Mouse (Mus musculus): ENCODE data around the gene Hlcs.

DNA sequence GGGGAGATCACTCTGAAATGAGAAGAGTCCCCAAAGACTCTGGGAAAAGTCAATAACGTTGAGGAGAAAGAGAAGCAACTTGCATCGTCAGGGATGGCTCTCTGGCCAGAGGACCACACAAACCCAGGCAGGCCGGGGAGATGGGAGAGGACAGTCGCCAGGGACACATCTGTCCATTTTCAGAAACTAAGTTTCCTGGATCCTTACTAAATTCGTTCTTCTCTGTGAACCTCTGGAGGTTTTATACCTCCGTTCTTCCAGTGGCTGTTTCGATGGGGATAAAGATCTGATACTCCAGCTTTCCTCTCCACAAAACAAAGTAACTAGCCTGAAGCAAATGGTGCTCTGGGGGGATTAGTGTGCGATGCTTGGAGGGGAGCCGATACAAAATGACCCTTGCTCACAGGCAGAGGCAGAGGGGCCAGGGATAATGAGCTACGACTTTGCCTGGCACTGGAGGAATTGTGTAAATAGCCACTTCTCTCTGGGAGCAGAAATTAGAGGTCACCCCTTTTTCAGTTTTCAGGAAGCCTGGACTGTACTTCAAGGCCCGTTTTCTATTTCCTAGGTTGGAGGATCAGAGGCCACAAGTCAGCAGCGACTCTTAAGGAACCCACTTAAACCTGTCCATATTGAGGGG lies 220.7 kb downstream of the Hlcs start:
- TF ChIP-seq CTCF (IDR thresholded peaks at IDR 0.05) (no peak), POLR2A (IDR thresholded peaks at IDR 0.05; ENCODE audit: insufficient read depth, low read depth, low read length) (no peak)

All from heart, adult 2 months (tissue).